Mouse (Mus musculus) heart, adult 9 months (tissue): ENCODE results near the gene Nacc1.

Experiments used
- DNase-seq, 2 experiments: peaks; one replicate each; pipeline ENCODE4 v3.0.0; 2022; ENCODE audit warnings: low spot score in 2 of 2

Gene Nacc1

DNA sequence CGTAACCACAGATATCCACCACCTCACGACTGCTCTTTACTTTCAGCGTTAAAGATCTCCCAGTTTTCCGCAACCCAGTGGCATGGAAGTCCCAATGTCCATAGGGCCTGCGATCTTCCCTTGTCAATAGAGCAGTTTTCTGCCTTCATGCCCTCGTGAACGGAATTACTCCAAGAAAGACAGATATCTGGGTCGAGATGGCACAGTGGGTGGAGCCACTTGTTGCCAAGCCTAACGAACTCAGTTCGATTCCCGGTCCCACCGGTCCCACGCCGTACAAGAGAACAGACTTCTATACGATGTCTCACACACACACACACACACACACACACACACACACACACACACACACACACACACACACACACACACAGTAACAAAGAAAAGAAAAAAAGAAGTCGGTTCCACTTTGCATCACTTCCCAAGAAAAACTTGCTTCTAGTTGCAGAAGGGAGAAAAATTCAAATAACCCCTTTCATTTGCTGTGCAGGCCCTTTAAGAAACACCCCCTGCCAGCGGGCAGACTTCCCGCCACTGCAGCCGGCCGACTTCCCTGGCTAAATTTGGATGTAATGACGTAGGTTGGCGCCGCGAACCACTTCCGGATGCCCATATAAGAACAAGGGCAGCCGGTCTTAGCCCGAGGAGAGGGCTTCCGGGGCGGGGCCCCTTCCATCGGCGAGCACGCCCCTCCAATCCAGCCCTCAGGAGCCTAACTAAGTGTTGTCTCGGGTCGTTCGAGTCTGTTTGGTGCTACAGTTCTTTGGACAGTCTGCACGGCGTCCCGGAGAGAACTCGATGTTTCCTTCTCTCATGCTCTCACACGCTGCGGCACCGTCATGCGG is 24.0 kb downstream of the Nacc1 start:
- peak; percentile 98 to 99 for DNase-seq

DNA sequence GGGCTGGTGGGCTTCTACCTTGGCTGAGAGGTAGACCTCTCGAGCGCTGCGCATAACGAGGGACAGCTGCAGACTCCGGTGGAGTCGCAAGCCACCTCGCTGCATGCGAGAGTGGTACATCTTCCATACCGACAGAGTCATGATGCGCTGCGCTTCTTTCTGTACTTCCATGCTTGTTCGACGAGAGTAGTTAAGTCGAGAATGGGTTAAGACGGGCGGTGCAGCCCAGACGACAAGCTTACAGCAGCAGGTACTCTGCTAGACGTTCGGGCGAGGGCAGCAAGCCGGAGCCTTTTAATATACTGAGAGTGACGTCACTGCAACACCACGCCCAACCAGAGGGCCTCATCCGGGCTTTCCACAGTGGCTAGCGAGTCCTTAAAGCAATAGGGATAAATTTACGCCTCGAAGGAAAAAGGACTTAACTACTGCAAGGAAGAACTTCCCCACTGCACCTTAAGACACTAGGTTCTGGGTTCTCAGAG is 25.0 kb downstream of the Nacc1 start, which contains the start of gene Ier2:
Gene Ier2 (minus strand): TSS at position 272 of the 485 bp plus-strand sequence.
- DNase-seq = peak; percentile 97 to 98

DNA sequence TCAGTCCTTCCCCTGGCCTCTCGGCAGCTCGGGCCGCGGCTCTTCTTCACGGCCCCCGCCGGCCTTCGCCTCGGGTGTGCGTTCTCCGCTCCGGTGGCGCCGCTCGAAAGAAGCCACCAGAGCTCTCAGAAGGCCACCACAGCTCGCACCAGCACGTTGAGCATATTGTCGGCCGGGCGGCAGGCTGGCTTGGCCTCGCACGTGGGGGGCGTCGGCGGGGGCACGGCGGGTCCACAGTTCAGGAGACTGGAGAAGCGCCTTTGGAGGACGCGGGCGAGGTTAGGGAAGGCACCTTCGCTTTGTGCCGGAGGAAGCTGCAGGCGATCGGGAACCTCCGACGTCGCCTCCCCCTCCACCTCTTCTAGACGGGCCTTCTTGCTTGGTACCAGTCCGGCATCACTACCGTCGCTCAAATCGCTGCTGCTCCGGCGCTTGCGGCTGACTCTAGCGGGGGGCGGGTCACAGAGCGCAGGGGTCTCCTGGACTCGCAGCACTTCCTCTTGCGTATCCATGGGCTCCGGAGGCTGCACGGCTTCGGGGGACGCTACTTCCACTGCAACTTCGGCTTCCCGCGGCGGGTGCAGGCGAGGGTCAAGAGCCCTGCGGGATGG is 25.6 kb downstream of the Nacc1 start:
- no peak for DNase-seq

DNA sequence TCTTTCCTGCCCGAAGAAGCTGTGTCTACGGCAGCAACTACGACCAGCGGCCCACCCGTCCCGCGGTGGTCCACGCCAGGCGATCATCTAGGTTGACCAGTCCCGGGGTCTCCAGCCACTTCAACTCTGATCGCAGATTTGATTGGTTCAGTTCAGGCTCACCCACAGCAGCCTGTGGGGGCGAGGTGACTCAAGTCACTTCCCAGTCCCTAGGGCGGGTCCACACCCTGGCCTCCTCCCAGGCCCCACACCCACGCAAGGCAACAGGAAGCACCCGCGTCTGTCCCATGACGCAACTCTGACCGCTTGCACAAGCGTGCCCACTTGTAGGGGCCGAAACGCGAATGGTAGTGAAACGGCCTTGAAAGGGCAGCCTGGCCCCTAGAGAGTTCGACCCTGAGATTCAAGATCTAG is 26.2 kb downstream of the Nacc1 start:
- peak; percentile 94 to 96 for DNase-seq

DNA sequence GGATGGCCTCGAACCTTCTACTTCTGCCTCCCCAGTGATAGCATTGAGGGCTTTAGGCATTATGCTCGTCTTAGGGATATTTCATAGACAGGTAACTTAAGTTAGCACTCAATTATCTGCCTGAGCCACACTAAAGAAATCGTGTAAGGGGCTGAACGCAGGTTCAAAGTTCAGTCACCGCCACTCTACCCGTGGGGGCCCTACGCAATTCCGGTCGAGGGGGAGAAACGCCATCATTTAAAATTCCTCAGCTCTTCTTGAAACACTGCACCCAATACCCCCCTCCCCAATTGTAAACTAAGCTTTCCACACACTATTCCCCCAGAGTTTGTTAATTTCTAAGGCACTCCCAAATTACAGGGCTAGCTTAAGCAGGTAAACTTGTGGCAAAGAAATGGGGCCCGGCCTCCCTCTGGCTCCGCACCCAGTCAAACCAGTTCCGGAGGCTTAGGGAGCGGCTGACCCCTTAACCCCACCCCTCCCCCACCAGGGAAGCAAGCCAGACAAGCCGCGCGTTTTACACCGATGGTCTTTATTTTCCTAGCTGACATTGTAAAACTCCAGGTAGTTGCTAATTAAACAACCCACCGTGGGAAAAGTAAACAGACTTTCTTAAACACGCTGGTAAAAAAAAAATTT is 26.7 kb downstream of the Nacc1 start:
- peak; percentile 53 to 55 for DNase-seq

DNA sequence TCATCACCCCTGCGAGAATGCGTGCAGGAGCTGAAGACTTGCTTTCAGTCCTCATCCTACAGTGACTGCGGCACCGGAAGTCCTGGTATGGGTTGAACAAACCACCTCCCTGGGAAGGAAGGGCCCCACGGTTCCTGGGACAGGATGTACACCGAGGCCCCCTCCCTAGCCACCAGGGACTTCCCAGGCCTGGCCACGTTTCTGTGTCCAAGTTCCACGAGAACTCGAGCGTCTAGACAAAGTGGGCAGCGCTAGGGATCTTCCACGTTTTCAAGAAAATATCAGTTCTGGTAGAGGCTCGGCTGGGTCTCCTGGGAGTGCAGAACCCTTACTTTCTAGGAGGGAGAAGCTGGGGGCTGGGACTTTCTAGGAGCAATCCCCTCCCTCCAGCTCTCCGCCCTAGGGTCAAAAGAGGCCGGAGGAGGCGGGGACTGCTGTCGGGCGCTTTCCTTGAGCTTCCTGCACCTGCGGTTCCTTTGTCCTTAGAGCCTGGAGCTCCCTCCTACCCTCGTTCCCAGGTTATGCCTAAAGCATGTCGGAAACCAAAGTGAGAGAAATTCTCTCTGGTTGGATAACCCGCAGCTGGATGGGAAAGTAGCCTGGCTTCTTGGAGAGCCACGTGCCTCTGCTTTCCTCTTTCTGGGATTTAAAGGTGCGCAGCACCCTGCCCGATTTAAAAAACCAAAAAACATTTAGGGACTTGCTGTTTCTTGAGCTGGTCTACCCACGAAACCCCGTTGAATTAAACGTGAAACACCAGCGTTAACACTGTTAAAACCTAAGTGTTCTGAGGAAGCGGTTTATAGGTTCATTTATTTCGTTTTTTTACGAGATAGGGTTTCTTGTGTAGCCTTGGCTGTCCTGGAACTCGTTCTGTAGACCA is 27.5 kb downstream of the Nacc1 start:
- peak; percentile 82 to 90 for DNase-seq

DNA sequence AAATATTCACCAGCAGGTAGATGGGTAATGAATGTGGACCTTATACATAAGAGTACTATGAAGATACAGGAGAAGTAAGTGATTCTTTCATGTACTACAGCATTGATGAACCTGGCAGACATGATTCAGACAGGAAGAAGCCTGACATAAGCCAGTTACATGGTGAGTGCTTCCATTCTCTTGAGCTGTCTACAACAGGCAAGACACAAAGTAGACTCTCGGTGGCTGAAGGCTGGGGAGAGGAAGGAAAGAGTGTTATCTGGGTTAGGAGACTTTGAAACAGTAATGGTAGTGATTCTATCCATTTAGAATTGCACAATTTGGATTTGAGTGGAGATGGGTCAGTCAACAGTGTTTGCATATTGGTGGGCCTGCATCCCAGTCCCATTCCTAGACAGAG is 28.7 kb downstream of the Nacc1 start:
- no peak for DNase-seq

DNA sequence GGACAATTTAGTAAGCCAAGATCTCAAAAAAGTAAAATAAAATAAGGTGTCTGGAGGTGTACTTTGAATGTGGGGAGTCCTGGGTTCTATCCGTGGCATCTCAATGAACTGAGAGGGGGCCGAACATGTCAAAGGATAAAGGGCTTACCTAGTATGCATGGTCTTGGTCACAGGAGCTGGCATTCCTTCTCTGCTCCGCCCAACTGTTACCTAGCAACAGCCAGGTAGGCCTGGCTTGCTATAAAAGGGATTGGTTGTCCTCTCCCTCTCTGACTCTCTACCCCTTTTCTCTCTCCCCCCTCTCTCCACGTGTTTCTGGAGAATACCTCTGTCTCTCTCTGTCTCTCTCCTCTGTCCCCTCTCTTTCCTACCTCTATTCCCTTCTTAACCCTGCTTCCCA is 30.0 kb downstream of the Nacc1 start:
- no peak for DNase-seq

DNA sequence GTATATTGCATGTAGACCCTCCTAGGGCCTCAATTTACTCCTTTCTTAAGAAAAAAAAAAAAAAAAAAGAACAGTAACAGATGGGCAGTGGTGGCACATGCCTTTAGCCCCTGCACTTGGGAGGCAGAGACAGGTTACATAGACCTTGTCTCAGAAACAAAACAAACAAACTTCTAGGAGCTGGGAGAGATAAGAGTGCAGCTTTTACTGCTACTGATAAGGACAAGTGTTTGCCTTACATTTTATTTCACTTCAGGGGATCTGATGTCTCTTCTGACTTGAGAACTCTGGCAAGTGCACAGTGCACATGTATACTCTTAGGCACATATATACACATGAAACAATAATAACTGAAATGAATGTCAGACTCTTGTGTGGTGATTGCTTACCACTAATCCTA is 30.5 kb downstream of the Nacc1 start:
- DNase-seq = no peak

DNA sequence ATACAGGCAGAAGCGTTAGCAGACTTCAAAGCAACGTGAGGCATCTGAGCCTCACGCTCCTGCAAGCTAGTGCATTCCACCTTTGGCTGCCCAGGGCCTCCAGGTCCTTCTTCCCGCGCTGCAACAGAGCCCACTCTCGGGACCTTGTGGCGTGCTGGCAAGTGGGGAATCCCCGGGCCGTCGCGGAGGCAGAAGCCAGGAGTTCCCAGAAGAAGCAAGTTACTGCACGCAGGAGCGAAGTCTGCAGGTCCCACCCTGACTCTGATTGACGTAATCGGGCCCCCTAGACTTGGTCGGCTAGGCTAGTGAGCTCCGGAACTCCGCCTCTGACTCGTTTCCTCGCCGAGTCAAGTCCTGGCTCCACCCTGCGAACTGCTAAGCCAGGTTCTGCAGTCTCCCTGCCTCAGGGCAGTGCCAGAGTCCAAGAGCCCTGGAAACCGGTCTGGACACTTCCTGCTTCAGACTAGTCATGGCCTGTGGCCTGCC is 31.0 kb downstream of the Nacc1 start:
- peak; percentile 88 to 94 for DNase-seq

DNA sequence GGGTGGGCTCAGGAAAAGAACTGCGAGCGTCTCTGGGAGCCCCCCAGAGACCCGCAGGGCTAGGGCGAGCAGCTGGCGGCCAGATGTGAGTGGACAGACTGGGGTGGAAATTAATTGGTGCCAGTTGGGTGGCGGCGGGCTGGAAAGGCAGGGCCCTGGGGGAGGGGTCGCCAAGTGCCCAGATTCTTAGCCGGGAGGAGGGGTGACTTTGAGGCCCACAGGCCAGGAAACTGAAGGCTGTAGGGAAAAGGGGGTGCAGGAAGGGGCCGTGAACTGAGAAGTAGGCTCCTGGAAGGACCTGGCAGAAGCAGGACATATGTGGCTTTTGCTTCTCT is 31.5 kb downstream of the Nacc1 start:
- DNase-seq = no peak

DNA sequence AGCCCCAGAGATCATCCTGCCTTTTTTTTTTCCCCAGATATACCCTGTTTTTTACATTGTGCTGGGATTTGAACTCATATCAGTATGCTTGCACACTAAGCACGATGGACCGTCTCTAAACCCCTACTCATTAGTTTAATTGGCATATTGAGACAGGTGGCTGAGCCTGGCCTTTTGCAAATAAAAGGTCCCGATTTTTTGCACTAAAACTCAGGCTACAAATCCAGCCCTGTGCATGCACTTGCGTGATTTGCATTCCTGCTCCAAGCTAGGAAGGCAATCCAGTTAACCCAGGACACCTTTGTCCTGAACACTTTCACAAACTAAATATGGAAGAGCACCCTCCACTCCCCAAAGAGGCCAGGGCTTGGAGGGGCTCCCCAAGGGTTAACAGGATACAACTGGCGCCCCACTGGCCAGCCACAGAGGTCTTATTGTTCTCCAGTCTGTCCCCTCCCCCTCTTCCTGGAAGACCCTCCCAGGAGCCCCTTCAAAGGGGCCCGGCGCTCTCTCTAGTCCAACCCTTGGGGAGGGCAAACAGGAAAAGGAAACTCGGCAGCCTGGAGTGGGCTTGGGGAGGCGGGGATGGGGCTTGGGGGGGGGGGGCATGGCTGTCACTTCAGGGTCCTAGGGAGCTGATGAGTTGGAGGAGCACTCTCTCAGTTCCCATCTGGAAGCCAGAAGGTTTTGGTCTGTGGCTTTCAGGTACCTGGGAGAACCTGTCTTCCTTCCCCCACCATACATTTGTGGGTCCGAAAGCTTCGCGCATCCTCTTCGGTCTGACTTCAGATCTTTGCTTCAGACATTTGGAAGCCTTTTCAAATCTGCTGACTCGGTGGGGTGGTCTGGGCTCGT is 32.1 kb downstream of the Nacc1 start:
- no peak for DNase-seq

DNA sequence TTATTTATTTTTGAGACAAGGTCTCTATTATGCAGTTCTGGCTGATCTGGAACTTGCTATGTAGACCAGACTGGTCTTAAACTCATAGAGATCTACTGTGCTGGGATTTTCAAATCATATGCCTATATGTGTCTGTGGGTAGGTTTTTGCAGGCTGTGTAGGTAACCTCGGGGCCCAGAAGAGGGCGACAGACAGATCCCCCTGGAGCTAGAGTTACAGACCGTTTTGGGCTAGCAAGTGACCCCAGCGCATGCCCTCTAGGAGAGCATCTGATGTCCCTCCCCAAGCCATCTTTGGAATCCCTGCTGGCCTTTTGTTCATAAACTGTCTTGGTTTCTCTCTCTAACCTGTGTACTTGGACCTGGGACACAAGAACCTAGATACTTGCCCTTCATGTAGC is 33.1 kb downstream of the Nacc1 start:
- DNase-seq = no peak

DNA sequence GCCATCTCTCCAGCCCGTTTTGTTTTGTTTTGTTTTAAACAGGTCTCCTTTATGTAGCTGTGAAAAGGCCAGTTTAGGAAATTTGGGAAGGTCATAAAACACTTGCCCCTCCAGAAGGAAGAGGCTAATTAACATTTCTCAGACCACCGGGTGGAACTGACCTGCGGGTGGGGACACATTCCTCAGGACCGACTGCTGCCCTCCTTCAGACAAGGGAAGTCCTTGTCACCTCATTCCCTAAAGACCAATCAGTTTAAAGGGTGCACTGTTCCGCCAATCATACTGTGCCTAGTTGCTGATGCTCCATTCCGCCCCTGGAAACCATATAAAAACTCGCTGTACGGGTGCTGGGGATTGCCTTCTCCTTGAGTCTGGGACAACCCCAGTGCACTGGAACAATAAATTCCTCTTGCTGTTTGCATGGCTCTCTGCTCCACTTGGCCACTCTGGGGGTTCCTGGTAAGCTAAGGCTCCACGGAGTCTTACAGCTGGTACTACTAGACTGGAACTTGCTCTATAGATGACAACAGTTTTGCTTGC is 34.5 kb downstream of the Nacc1 start:
- no peak for DNase-seq

DNA sequence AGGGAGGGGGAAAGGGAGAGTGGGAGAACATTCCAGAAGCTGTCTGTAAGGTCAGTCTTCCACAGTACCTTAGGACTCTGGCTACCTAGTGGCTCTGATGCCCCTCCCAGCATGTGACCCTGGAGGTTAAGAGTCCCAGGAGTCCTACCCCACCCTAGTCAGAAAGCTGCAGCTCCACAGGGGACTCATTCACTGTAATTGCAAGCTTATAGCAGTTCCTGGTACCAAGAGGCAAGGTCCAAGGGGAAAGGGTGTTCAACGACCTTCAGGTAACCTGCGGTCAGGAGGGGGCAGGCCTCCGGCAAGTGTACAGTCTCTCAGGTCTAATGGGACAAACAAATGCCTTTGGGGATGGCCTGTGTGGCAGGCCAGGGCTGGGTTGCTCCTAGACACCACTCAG is 37.4 kb downstream of the Nacc1 start:
- DNase-seq = no peak

DNA sequence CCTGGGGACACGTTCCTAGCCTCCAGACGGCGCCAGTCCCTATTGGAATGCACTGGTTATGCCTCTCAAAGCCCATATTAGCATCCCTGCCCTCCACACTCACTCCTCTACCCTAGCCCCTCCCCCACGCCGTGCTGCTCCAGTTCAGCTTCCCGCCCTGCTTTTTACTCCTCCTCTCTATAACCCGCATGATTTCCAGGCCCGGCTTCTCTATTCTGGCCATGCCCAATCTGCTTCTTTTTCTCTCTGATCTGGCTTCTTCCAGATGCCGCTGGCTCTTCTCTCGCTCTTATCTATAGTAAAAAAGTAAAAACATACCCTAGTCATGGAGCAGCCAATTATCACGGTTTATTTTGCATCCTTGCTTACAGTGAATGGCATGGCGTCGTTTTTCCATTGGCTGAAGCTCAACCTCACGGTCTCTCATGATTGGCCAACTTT is 40.2 kb downstream of the Nacc1 start:
- DNase-seq = no peak

DNA sequence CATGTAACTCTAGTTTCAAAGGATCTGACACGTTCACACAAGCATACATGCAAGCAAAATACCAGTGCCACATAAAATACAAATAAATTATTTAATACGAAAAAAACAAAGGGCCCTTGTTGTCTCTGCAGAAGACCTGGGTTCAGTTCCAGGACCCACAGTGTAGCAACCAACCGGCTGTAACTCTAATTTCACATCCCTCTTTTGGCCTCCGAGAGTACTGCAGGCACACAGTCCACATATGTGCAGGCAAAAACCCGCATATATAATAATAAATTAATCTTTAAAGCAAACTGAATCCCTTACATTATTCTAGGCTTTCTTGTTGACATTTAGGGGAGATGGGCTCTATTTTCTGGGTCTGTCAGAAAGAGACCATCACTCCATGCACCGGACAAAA is 40.9 kb downstream of the Nacc1 start:
- no peak for DNase-seq

DNA sequence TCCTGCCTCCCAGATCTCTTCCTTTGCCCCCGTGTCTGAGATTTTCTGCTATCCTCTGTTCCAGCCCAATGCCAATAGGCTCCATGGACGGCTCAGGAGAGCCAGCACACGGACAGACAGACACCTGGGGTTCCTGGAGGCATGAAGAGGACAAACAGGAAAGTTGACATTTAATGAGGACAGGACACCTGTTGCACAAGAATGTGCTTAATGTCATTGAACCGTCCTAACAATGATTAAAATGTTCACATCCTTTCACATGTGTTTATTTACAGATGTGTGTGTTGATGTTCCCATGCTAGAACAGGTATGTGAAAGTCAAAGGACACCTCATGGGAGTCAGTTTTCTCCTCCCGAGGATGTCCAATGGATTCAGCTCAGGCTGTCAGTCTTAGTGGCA is 44.6 kb downstream of the Nacc1 start:
- no peak for DNase-seq

DNA sequence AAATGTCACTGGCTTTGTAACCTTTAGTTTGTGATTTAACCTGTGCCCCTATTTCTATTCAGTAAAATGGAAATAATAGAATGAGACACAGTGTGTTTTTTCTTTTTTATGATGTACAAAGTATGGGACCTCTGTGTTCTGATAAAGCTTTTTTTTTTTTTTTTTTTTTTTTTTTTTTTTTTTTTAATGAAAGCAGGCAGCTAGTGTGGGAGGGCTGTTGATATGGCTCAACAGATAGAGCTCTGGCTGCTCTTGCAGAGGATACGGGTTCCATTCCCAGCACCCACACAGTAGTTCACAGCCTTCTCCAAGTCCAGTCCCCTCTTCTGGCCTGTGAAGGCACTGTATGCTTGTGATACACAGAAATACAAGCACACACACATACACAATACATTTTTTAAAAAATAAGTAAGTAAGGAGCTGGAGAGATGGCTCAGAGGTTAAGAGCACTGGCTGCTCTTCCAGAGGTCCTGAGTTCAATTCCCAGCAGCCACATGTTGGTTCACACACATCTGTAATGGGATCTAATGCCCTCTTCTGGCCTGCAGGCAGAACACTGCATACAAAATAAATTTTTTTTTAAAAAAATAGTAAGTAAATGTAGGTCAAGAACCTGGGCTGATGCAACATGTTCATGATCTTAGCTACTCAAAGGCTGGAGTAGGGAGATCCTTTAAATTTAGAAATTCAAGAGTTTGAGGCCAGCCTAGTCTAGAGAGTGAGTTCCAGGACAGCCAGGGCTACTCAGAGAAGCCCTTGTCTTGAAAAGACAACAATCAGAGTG is 45.9 kb downstream of the Nacc1 start:
- DNase-seq = no peak
